Mouse (Mus musculus): ENCODE measurements around the gene Scyl2.

DNA sequence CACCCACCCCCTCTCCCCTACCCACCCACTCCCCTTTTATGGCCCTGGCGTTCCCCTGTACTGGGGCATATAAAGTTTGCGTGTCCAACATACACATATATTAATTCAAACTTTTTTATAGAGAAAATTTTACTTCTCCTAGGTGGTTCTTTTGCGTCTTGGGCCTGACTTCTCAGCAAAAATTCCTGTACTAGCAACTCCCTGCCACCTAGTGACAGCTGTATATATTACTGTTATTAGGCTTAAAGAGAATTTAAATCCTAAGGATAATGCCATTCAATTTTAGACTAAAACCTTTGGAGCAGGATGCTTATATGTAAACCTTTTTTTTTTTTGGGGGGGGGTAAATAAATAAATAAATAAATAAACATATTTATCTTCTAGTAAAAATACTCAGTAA, 21.3 kb upstream of the Scyl2 start:
- TF ChIP-seq TAL1 (IDR thresholded peaks at IDR 0.05; ENCODE audit: low read length) = no peak
- TF ChIP-seq GATA1 (IDR thresholded peaks at IDR 0.05; ENCODE audit: low read length) = no peak
